Mouse (Mus musculus) layer of hippocampus, adult 6 months (tissue): ENCODE measurements around the gene Pdha2. TPM values are rescaled to one million over a fixed set of nuclear protein-coding genes. Genes with fewer than 3 reads are reported as not detected.

Source experiments
- long read RNA-seq, 2 experiments: library from polyadenylated mRNA; unstranded; transcript quantifications; one replicate each; pipeline ENCODE4 v2.0.0; 2019 to 2020
- polyA plus RNA-seq: library from polyadenylated mRNA; unstranded; fragments of <200 nt; fragmentation: Nextera tagmentation; gene quantifications from 2 replicates; pipeline ENCODE4 v1.2.3, GENCODE M21; 2021

The Pdha2 gene
- polyA plus RNA-seq = not detected in 2 replicates
- long read RNA-seq, experiment 1 = 0 reads
- long read RNA-seq, experiment 2 = 0 reads

GRCm38 (mm10) chr3:141212255-141212654, at the start of gene Pdha2:
Pdha2 (minus strand) TSS chr3:141212355.

